Mouse (Mus musculus) limb, embryonic 14.5 days (tissue): ENCODE results near the gene Tex37. TPM values are rescaled to one million over a fixed set of nuclear protein-coding genes. Genes with fewer than 3 reads are reported as not detected.

ENCODE experiments used
- ATAC-seq: fragments of 200-750 bp; cut with Nextera tagmentation; 2 replicates; pipeline ENCODE4 v1.8.0; 2017; ENCODE audit warnings: low read depth, moderate number of reproducible peaks, moderate TSS enrichment; ENCODE audit not compliant: low FRiP score
- DNase-seq: peaks from one replicate; pipeline ENCODE4 v3.0.0-alpha.2; 2015; ENCODE audit warnings: low spot score
- H3K27ac ChIP-seq: fragments of 300-500 bp; sonication (generic); replicated peaks from 2 replicates; pipeline ENCODE4 v1.5.1; 2014; ENCODE audit warnings: low read depth, mild to moderate bottlenecking, low read length, moderate library complexity, mixed read lengths
- H3K27me3 ChIP-seq: fragments of 300-500 bp; sonication (generic); 2 replicates; pipeline ENCODE4 v1.6.1; 2014; ENCODE audit warnings: low read length, mixed read lengths; ENCODE audit not compliant: control insufficient read depth, insufficient read depth
- H3K36me3 ChIP-seq: fragments of 300-500 bp; sonication (generic); 2 replicates; pipeline ENCODE4 v1.6.1; 2014; ENCODE audit warnings: mild to moderate bottlenecking, low read length, moderate library complexity, mixed read lengths; ENCODE audit not compliant: control insufficient read depth, insufficient read depth
- H3K4me1 ChIP-seq: fragments of 300-500 bp; sonication (generic); 2 replicates; pipeline ENCODE4 v1.6.1; 2014; ENCODE audit warnings: antibody characterized with exemption, low read length, mixed read lengths; ENCODE audit not compliant: control insufficient read depth, insufficient read depth
- H3K4me2 ChIP-seq: fragments of 300-500 bp; sonication (generic); replicated peaks from 2 replicates; pipeline ENCODE4 v1.6.1; 2014; ENCODE audit warnings: low read depth, mild to moderate bottlenecking, low read length, moderate library complexity; ENCODE audit not compliant: severe bottlenecking
- H3K4me3 ChIP-seq: fragments of 300-500 bp; sonication (generic); replicated peaks from 2 replicates; pipeline ENCODE4 v1.5.1; 2014; ENCODE audit warnings: low read length
- H3K9ac ChIP-seq: fragments of 300-500 bp; sonication (generic); 2 replicates; pipeline ENCODE4 v1.6.1; 2014; ENCODE audit warnings: mild to moderate bottlenecking, low read depth, low read length, moderate library complexity; ENCODE audit not compliant: severe bottlenecking
- H3K9me3 ChIP-seq: fragments of 300-500 bp; sonication (generic); 2 replicates; pipeline ENCODE4 v1.6.1; 2016; ENCODE audit warnings: low read length; ENCODE audit not compliant: control insufficient read depth
- POLR2A ChIP-seq: fragments of 200-500 bp; IDR thresholded peaks from 2 replicates; pipeline ENCODE4 v1.8.0; 2012; ENCODE audit warnings: inconsistent platforms, mild to moderate bottlenecking, moderate library complexity, borderline replicate concordance; ENCODE audit not compliant: insufficient read depth, insufficient read length; ENCODE audit errors: extremely low read depth
- WGBS: fragments of 180-500 bp; shearing (Covaris S2); extraction: QIAGEN DNeasy Blood & Tissue Kit; methylation state at CpG from one replicate; pipeline ENCODE4 v1.1.7; 2014; 5-methylcytosine and 5-hydroxymethylcytosine counted together
- polyA plus RNA-seq, 2 experiments: library from polyadenylated mRNA; depleted of rRNA in 1 of 2; stranded (reverse) in 1 of 2; unstranded in 1 of 2; fragments of >200 nt; fragmentation: Nextera tagmentation in 1 of 2; extraction: Ambion mirVana in 1 of 2; gene quantifications; 2 replicates each; pipeline versions ENCODE4 v1.2.1 to v1.2.3; 2012 to 2014

The Tex37 gene
- polyA plus RNA-seq, 2 experiments, result not detected

- H3K9me3 ChIP-seq, result no peaks in the 10 kb centered on the region
- 73% methylated on average over 6 of the region's 6 CpGs for WGBS
- TF ChIP-seq POLR2A, result no peak
- no peaks in the 10 kb centered on the region for H3K27me3 ChIP-seq
- no peak overlapping the region for H3K4me2 ChIP-seq
- H3K4me1 ChIP-seq, result no peaks in the 10 kb centered on the region
- DNase-seq, result no peak
- no peak overlapping the region for H3K27ac ChIP-seq
- H3K9ac ChIP-seq, result no peak overlapping the region
- peaks cover 64% of the 10 kb centered on the region for H3K36me3 ChIP-seq
- H3K4me3 ChIP-seq, result no peak overlapping the region
- ATAC-seq, result no peak
Measured at GRCm38 (mm10) chr6:70898166-70898565, 20.6 kb downstream of the Tex37 start.

- Histone ChIP-seq H3K4me1 (no peaks in the 10 kb centered on the region), H3K9ac (no peak overlapping the region), H3K27me3 (no peaks in the 10 kb centered on the region), H3K36me3 (peaks cover 88% of the 10 kb centered on the region), H3K9me3 (no peaks in the 10 kb centered on the region), H3K27ac (no peak overlapping the region), H3K4me3 (no peak overlapping the region), H3K4me2 (no peak overlapping the region)
- 90% methylated on average over 11 of the region's 11 CpGs for WGBS
- no peak for ATAC-seq
- no peak for DNase-seq
- no peak for TF ChIP-seq POLR2A
Measured at GRCm38 (mm10) chr6:70887993-70888392, 30.7 kb downstream of the Tex37 start.

GRCm38 (mm10) chr6:70880714-70881304 lies 37.9 kb downstream of the Tex37 start:
- ATAC-seq (no peak), DNase-seq (peak; percentile 70)
- H3K4me1 ChIP-seq, result no peaks in the 10 kb centered on the region
- no peak overlapping the region for H3K4me3 ChIP-seq
- H3K9me3 ChIP-seq, result no peaks in the 10 kb centered on the region
- H3K36me3 ChIP-seq, result peaks cover 51% of the 10 kb centered on the region
- no peak overlapping the region for H3K27ac ChIP-seq
- 7% methylated on average over 5 of the region's 5 CpGs for WGBS
- H3K27me3 ChIP-seq, result no peaks in the 10 kb centered on the region
- H3K4me2 ChIP-seq, result no peak overlapping the region
- TF ChIP-seq POLR2A, result no peak
- no peak overlapping the region for H3K9ac ChIP-seq

GRCm38 (mm10) chr6:70875017-70875416 lies 43.7 kb downstream of the Tex37 start:
- DNase-seq, result no peak
- H3K4me2 ChIP-seq, result no peak overlapping the region

GRCm38 (mm10) chr6:70874035-70874775 lies 44.5 kb downstream of the Tex37 start:
- Histone ChIP-seq H3K27ac (no peak overlapping the region), H3K36me3 (peaks cover 5% of the 10 kb centered on the region), H3K4me2 (no peak overlapping the region), H3K4me3 (no peak overlapping the region), H3K9me3 (no peaks in the 10 kb centered on the region), H3K9ac (no peak overlapping the region), H3K4me1 (no peaks in the 10 kb centered on the region), H3K27me3 (no peaks in the 10 kb centered on the region)
- ATAC-seq (no peak), DNase-seq (no peak)
- 78% methylated on average over 5 of the region's 5 CpGs for WGBS
- TF ChIP-seq POLR2A, result no peak

More at GRCm38 (mm10) chr6:70875017-70875416, 43.7 kb downstream of the Tex37 start:
- H3K9ac ChIP-seq, result no peak overlapping the region
- no peak overlapping the region for H3K4me3 ChIP-seq
- no peaks in the 10 kb centered on the region for H3K9me3 ChIP-seq
- H3K27ac ChIP-seq, result no peak overlapping the region
- H3K4me1 ChIP-seq, result no peaks in the 10 kb centered on the region
- peaks cover 11% of the 10 kb centered on the region for H3K36me3 ChIP-seq
- ATAC-seq, result no peak
- WGBS, result 100% methylated on average over 1 of the region's 1 CpGs
- H3K27me3 ChIP-seq, result no peaks in the 10 kb centered on the region
- TF ChIP-seq POLR2A, result no peak
